Mouse (Mus musculus) heart, embryonic 13.5 days (tissue): Measurements from ENCODE around the gene Cntn5. TPM values are rescaled to one million over a fixed set of nuclear protein-coding genes. Genes with fewer than 3 reads are reported as not detected.

Experiments
- ATAC-seq: fragments of 200-750 bp; cut with Nextera tagmentation; 2 replicates; pipeline ENCODE4 v1.8.0; 2017; ENCODE audit warnings: moderate TSS enrichment; ENCODE audit not compliant: insufficient number of reproducible peaks, low FRiP score, low TSS enrichment; ENCODE audit errors: extremely low read depth
- H3K27ac ChIP-seq: fragments of 300-500 bp; sonication (generic); replicated peaks from 2 replicates; pipeline ENCODE4 v1.5.1; 2015; ENCODE audit warnings: moderate library complexity, mild to moderate bottlenecking, inconsistent platforms
- H3K27me3 ChIP-seq: fragments of 300-500 bp; sonication (generic); replicated peaks from 2 replicates; pipeline ENCODE4 v1.6.1; 2015; ENCODE audit warnings: mild to moderate bottlenecking, inconsistent platforms
- H3K36me3 ChIP-seq: fragments of 300-500 bp; sonication (generic); 2 replicates; pipeline ENCODE4 v1.6.1; 2015; ENCODE audit warnings: mild to moderate bottlenecking, inconsistent platforms
- H3K4me1 ChIP-seq: fragments of 300-500 bp; sonication (generic); 2 replicates; pipeline ENCODE4 v1.6.1; 2015; ENCODE audit warnings: inconsistent platforms
- H3K4me2 ChIP-seq: fragments of 300-500 bp; sonication (generic); 2 replicates; pipeline ENCODE4 v1.6.1; 2015; ENCODE audit warnings: inconsistent platforms, mild to moderate bottlenecking, moderate library complexity
- H3K4me3 ChIP-seq: fragments of 300-500 bp; sonication (generic); 2 replicates; pipeline ENCODE4 v1.5.1; 2015; ENCODE audit warnings: moderate library complexity, mild to moderate bottlenecking, inconsistent platforms
- H3K9ac ChIP-seq: fragments of 300-500 bp; sonication (generic); 2 replicates; pipeline ENCODE4 v1.6.1; 2015; ENCODE audit warnings: inconsistent platforms, mild to moderate bottlenecking, moderate library complexity
- H3K9me3 ChIP-seq: fragments of 300-500 bp; sonication (generic); 2 replicates; pipeline ENCODE4 v1.6.1; 2016; ENCODE audit warnings: inconsistent platforms
- WGBS: fragments of 180-500 bp; shearing (Covaris S2); methylation state at CpG from one replicate; pipeline ENCODE4 v1.1.7; 2015; ENCODE audit warnings: mixed read lengths; 5-methylcytosine and 5-hydroxymethylcytosine counted together
- polyA plus RNA-seq: library from polyadenylated mRNA; unstranded; fragments of >200 nt; fragmentation: Nextera tagmentation; extraction: Ambion mirVana; gene quantifications from 2 replicates; pipeline ENCODE4 v1.2.1, GENCODE M21; 2015

Gene Cntn5
- polyA plus RNA-seq, 1 experiment from 2014 or later, result 0.13 TPM

GRCm38 (mm10) chr9:9899070-9899469, 1005.5 kb downstream of the Cntn5 start:
- ATAC-seq, result no peak
- no peaks in the 10 kb centered on the region for H3K36me3 ChIP-seq
- H3K4me1 ChIP-seq, result 0 out of 2 replicates have a peak, but pooled peaks cover 3% of the 10 kb centered on the region
- H3K4me3 ChIP-seq, result no peak overlapping the region
- H3K9ac ChIP-seq, result no peak overlapping the region
- H3K9me3 ChIP-seq, result no peaks in the 10 kb centered on the region
- H3K27me3 ChIP-seq, result no peaks in the 10 kb centered on the region
- H3K27ac ChIP-seq, result no peak overlapping the region
- 43% methylated on average over 5 of the region's 5 CpGs for WGBS
- no peak overlapping the region for H3K4me2 ChIP-seq

- Histone ChIP-seq H3K4me2 (no peak overlapping the region), H3K9me3 (no peaks in the 10 kb centered on the region), H3K27me3 (no peaks in the 10 kb centered on the region), H3K27ac (no peak overlapping the region), H3K36me3 (no peaks in the 10 kb centered on the region), H3K4me1 (no peaks in the 10 kb centered on the region), H3K9ac (no peak overlapping the region), H3K4me3 (no peak overlapping the region)
- ATAC-seq, result no peak
- 66% methylated on average over 6 of the region's 6 CpGs for WGBS
Observed at GRCm38 (mm10) chr9:9886210-9886609, 1018.4 kb downstream of the Cntn5 start.

- WGBS, result 67% methylated on average over 8 of the region's 8 CpGs
- H3K9me3 ChIP-seq, result no peaks in the 10 kb centered on the region
- no peaks in the 10 kb centered on the region for H3K36me3 ChIP-seq
Observed at GRCm38 (mm10) chr9:9882779-9883383, 1021.7 kb downstream of the Cntn5 start.

GRCm38 (mm10) chr9:9872112-9873035, 1032.2 kb downstream of the Cntn5 start:
- Histone ChIP-seq H3K27me3 (no peaks in the 10 kb centered on the region), H3K9ac (no peak overlapping the region), H3K9me3 (peaks cover 3% of the 10 kb centered on the region; the same call in 1 of the 2 replicates), H3K4me2 (no peak overlapping the region), H3K4me1 (no peaks in the 10 kb centered on the region), H3K4me3 (no peak overlapping the region), H3K36me3 (no peaks in the 10 kb centered on the region), H3K27ac (no peak overlapping the region)
- ATAC-seq, result no peak
- WGBS, result 38% methylated on average over 7 of the region's 7 CpGs

More at GRCm38 (mm10) chr9:9882779-9883383, 1021.7 kb downstream of the Cntn5 start:
- H3K9ac ChIP-seq, result no peak overlapping the region
- H3K27ac ChIP-seq, result no peak overlapping the region
- no peak overlapping the region for H3K4me3 ChIP-seq
- H3K4me2 ChIP-seq, result no peak overlapping the region
- no peaks in the 10 kb centered on the region for H3K4me1 ChIP-seq
- ATAC-seq, result no peak
- H3K27me3 ChIP-seq, result no peaks in the 10 kb centered on the region

GRCm38 (mm10) chr9:9860631-9861030, 1043.9 kb downstream of the Cntn5 start:
- ATAC-seq, result no peak
- Histone ChIP-seq H3K27ac (no peak overlapping the region), H3K36me3 (no peaks in the 10 kb centered on the region), H3K9ac (no peak overlapping the region), H3K4me3 (no peak overlapping the region), H3K4me2 (no peak overlapping the region), H3K27me3 (no peaks in the 10 kb centered on the region), H3K9me3 (no peaks in the 10 kb centered on the region), H3K4me1 (no peaks in the 10 kb centered on the region)
- WGBS, result 64% methylated on average over 3 of the region's 3 CpGs

- no peak for ATAC-seq
- H3K27me3 ChIP-seq, result no peaks in the 10 kb centered on the region
- H3K27ac ChIP-seq, result no peak overlapping the region
- H3K9me3 ChIP-seq, result no peaks in the 10 kb centered on the region
- WGBS, result 38% methylated on average over 1 of the region's 1 CpGs
- H3K4me2 ChIP-seq, result no peak overlapping the region
- H3K4me1 ChIP-seq, result no peaks in the 10 kb centered on the region
- no peak overlapping the region for H3K4me3 ChIP-seq
- no peak overlapping the region for H3K9ac ChIP-seq
- no peaks in the 10 kb centered on the region for H3K36me3 ChIP-seq
Observed at GRCm38 (mm10) chr9:9859323-9859722, 1045.3 kb downstream of the Cntn5 start.

- Histone ChIP-seq H3K9me3 (no peaks in the 10 kb centered on the region), H3K9ac (no peak overlapping the region)
- WGBS, result 71% methylated on average over 1 of the region's 1 CpGs
Observed at GRCm38 (mm10) chr9:9854791-9855190, 1049.8 kb downstream of the Cntn5 start.

GRCm38 (mm10) chr9:9830231-9830630, 1074.3 kb downstream of the Cntn5 start:
- H3K4me2 ChIP-seq, result no peak overlapping the region
- no peaks in the 10 kb centered on the region for H3K27me3 ChIP-seq
- no peaks in the 10 kb centered on the region for H3K4me1 ChIP-seq
- H3K9me3 ChIP-seq, result no peaks in the 10 kb centered on the region
- no peaks in the 10 kb centered on the region for H3K36me3 ChIP-seq
- no peak for ATAC-seq
- no peak overlapping the region for H3K27ac ChIP-seq
- no peak overlapping the region for H3K4me3 ChIP-seq
- 36% methylated on average over 2 of the region's 2 CpGs for WGBS
- H3K9ac ChIP-seq, result no peak overlapping the region

More at GRCm38 (mm10) chr9:9854791-9855190, 1049.8 kb downstream of the Cntn5 start:
- H3K27ac ChIP-seq, result no peak overlapping the region
- no peak for ATAC-seq
- no peak overlapping the region for H3K4me2 ChIP-seq
- no peaks in the 10 kb centered on the region for H3K27me3 ChIP-seq
- no peak overlapping the region for H3K4me3 ChIP-seq
- H3K36me3 ChIP-seq, result no peaks in the 10 kb centered on the region
- no peaks in the 10 kb centered on the region for H3K4me1 ChIP-seq

- Histone ChIP-seq H3K36me3 (no peaks in the 10 kb centered on the region), H3K4me3 (no peak overlapping the region), H3K27me3 (no peaks in the 10 kb centered on the region), H3K9me3 (no peaks in the 10 kb centered on the region), H3K4me2 (no peak overlapping the region), H3K4me1 (no peaks in the 10 kb centered on the region), H3K9ac (no peak overlapping the region), H3K27ac (no peak overlapping the region)
- WGBS, result 60% methylated on average over 1 of the region's 1 CpGs
- ATAC-seq, result no peak
Observed at GRCm38 (mm10) chr9:9819963-9820362, 1084.6 kb downstream of the Cntn5 start.

GRCm38 (mm10) chr9:9817477-9817876, 1087.1 kb downstream of the Cntn5 start:
- no peak for ATAC-seq
- Histone ChIP-seq H3K27ac (no peak overlapping the region), H3K9me3 (no peaks in the 10 kb centered on the region), H3K9ac (no peak overlapping the region), H3K27me3 (no peaks in the 10 kb centered on the region), H3K4me3 (no peak overlapping the region), H3K36me3 (no peaks in the 10 kb centered on the region), H3K4me1 (no peaks in the 10 kb centered on the region), H3K4me2 (no peak overlapping the region)
- 72% methylated on average over 2 of the region's 2 CpGs for WGBS

GRCm38 (mm10) chr9:9799546-9799945, 1105.0 kb downstream of the Cntn5 start:
- Histone ChIP-seq H3K4me3 (no peak overlapping the region), H3K36me3 (no peaks in the 10 kb centered on the region), H3K27me3 (no peaks in the 10 kb centered on the region), H3K9me3 (no peaks in the 10 kb centered on the region), H3K4me1 (no peaks in the 10 kb centered on the region), H3K4me2 (no peak overlapping the region), H3K27ac (no peak overlapping the region), H3K9ac (no peak overlapping the region)
- no peak for ATAC-seq
- WGBS, result 66% methylated on average over 2 of the region's 2 CpGs
